Mouse (Mus musculus): ENCODE data around the gene Pigl.
"Not testable (repeated sequence)": the region's sequence is repeated elsewhere in the genome, so short reads cannot be mapped to it uniquely, and the experiment has no call there.

Gene Pigl

GRCm38 (mm10) chr11:62458276-62458724 is at the start of gene Pigl, which contains the start of gene Ncor1:
Gene Pigl (plus strand): TSS chr11:62458460.
Gene Ncor1 (minus strand): TSS chr11:62458541.
- peak; percentile 79 to 82 for DNase-seq (ENCODE audit: low spot score in 2 of 2)

DNA sequence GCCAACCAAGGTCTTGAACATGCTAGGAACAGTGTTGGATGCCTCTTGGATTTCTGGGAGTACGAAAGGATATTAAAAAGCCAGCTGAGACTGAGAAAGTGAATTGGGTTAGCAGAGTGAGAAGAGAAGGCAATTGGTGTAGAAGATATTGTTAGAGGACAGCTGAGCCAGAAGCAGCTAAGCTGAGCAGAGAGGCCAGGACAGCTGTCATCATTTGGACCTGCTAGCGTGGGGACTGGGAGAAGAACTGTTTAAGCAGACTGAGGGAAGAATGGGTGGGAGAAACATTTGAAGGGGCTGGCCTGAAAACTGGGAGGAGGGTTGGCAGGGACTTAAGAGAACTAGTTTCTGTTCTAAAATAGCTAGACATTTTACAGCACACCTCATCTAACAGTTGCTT is 49.4 kb upstream of the Pigl start:
- no peak for DNase-seq (ENCODE audit: low spot score in 2 of 2)

- no peak for DNase-seq (ENCODE audit: low spot score in 2 of 2)
Observed at GRCm38 (mm10) chr11:62409611-62410010, 48.6 kb upstream of the Pigl start.

DNA sequence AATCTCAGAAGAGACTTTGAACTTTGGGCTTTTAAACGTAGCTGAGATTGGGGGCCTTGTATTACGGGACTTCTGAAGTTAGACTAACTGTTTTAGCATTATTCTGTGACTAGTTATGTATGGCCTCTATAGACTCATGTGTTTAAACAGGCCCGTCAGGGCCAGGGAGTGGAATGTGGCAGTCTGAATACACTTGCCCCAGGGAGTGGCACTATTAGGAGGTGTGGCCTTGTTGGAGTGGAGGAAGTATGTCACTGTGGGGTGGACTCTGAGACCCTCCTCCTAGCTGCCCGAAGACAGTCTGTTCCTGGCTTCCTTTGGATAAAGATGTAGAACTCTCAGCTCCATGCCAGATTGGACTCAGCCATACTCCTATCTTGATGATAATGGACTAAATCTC is 43.2 kb upstream of the Pigl start:
- no peak for DNase-seq (ENCODE audit: low spot score in 2 of 2)

- DNase-seq (ENCODE audit: low spot score in 2 of 2): no peak
Observed at GRCm38 (mm10) chr11:62424525-62424924, 33.7 kb upstream of the Pigl start.

DNA sequence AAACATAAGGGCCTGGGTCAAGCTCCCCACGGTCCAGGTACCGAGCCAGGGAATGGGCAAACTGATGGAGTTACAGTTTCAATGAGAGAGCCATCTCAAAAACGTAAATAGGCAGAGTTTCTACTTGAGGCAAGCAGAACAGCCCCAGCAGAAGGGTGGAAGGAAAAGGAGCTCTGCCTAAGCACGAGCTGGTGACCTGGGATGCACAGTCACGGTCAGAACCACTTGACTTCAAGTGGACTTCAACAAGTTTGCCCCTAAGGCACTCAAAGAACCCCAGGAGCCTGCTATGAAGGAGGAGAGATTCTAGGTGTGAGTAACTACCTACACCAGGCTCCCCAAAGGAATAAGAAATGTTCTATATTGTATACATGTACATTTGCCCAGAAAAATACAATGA is 32.0 kb upstream of the Pigl start:
- DNase-seq (ENCODE audit: low spot score in 2 of 2): no peak

DNA sequence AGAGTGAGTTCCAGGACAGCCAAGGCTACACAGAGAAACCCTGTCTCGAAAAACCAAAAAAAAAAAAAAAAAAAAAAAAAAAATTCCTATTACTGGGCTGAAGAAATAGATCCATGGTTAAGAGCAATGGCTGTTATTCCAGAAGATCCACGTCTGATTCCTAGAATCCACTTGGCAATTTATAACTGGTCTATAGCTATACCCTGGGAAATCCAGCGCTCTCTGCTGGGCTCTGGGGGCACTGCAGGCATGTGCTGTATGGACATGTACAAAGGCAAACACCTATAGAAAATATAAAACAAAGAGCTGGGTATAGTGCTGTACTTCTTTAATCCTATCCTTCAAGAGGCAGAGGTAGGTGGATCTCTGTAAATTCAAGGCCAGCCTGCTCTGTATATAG is 31.2 kb upstream of the Pigl start:
- no peak for DNase-seq (ENCODE audit: low spot score in 2 of 2)

- DNase-seq (ENCODE audit: low spot score in 2 of 2): no peak
Observed at GRCm38 (mm10) chr11:62432211-62432610, 26.0 kb upstream of the Pigl start.

GRCm38 (mm10) chr11:62440670-62441315 is 17.5 kb upstream of the Pigl start:
- no peak for DNase-seq (ENCODE audit: low spot score in 2 of 2)

GRCm38 (mm10) chr11:62445799-62446198 is 12.5 kb upstream of the Pigl start:
- DNase-seq (ENCODE audit: low spot score in 2 of 2): no peak

- no peak for DNase-seq (ENCODE audit: low spot score in 2 of 2)
Observed at GRCm38 (mm10) chr11:62448971-62449370, 9.3 kb upstream of the Pigl start.

DNA sequence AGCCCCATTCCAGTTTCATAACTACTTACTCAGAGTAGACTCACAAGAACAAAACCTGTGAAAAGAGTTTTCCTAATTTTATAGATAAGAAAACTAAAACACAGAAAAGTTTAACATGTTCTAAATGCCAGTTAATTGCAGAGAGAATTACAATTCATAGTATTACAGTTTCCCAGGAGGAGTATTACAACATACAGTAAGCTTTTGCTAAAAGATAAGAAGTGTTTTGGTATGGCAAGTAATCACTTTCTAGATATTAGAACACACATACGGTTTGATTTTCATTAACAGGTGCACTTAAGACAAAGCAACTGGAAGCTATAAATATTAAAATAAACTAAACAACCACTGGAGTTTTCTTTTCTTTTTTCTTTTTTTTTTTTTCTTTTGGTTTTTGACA is 3.1 kb upstream of the Pigl start:
- no peak for DNase-seq (ENCODE audit: low spot score in 2 of 2)

DNA sequence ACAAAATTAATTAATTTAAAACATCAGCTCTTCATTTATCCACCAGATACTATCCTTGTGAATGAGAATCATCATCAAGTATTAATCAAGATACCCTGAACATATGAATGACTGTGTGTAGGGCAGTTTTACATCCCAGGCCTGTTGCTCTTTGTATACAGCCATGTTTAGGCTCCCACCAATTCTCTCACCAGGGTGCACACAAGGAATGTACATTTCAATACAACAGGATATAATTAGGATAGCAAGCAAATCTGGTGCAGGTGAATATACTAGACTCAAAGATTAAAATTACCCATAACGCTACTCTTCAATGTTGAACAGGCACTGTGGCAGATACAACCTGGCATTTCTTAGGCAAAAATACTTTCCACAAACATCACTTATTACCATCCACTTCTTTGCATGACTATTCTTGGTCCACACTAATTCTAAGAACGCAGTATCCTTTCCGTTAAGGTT is 2.2 kb upstream of the Pigl start:
- DNase-seq (ENCODE audit: low spot score in 2 of 2): no peak

DNA sequence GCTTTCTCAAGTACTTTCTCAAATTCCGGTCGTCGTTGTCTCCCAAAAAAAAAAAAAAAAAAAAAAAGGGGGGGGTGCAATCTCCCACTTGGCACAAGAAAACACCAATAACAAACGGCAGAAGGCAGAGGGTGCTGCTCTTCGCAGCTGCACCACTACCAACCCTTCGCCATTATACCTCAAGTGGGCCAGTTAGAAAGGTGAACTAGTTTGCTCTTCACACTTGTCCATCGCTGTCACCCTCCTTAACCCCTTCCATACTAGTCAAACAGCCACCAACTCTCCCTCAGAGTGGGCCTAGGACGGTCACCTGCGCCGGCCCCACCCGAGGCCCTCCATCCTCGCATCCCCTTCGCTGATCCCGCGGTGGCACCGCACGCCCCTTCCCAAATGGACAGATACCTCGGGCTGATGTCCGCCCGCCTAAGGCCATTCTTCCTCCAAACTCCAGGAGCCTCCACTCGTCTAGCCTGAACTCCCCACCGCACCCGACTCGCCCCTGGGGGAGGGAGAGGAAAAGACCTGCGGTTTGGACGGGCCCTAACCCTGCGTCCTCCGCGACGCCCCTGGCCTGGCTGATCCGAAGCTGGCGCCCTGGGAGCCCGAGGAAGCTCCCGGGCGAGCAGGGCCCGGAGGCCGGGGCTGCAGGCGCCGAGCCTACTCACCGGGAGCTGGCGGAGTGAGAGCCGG is 1.6 kb upstream of the Pigl start:
- DNase-seq (ENCODE audit: low spot score in 2 of 2): peak; percentile 51 to 62

GRCm38 (mm10) chr11:62457241-62457890 is 894 bp upstream of the Pigl start:
- DNase-seq (ENCODE audit: low spot score in 2 of 2): peak; percentile 85 to 88

DNA sequence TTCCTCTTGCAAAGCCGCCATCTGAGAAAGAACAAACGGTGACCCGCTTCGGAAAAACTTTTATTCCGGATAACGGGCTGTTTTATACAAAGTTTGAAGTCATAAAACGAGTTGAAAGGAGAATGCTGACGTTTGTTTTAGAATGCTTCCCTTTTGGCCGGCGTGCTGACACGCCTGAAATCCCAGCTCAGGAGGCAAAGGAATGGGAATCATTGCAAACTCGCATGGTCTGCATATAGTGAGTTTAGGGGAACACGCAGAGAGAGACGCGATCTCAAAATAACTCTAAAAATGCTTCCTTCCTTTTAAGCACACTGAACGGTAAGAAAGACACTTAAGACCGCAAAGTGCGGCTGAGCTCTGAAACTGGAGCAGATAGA is 379 bp upstream of the Pigl start:
- no peak for DNase-seq (ENCODE audit: low spot score in 2 of 2)

- no peak for DNase-seq (ENCODE audit: low spot score in 2 of 2)
Observed at GRCm38 (mm10) chr11:62458780-62459179, 520 bp downstream of the Pigl start.

DNA sequence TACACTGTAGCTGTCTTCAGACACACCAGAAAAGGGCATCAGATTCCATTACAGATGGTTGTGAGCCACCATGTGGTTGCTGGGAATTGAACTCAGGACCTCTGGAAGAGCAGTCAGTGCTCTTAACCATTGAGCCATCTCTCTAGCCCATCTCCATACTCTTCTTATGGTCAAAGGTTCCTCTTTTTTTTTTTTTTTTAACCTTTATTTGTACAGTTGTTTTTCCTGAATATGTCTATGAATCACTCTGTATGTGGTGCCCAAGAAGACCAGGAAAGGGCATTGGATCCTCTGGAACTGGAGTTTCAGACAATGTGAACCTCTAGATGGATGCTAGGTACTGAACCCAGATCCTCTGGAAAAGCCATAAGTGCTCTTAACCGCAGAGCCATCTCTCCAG is 4.3 kb downstream of the Pigl start:
- not testable (repeated sequence) for DNase-seq (ENCODE audit: low spot score in 2 of 2)

DNA sequence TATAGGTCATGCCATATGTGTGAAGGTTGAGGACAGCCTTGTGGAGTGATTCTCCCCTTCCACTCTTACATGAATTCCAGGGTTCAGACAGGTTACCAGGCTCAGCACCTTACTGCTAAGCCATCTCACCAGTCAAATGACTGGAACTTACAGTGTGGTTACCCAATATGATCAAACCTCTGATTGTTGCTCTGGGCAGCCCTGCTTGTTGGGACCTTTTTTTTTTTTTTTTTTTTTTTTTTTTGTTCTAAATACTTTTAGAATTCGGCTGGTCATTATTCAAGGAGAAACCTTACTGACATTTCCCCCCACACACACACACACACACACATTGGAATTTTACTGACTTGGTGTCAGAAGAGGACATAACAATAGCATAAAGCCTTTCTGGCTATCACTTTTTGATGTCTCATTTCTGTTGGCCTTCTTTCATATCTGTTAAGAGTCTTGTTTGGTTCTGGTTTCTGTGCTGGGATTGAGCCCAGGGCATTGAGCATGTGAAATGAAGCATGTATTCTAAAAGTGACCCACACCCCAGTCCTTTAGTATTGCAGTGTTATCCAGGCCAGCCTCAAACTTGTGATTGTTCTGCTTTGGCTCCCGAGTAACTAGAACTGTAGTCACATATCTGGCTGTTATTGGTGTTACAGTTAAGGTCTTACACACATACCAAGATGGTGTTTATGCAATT is 5.1 kb downstream of the Pigl start:
- DNase-seq (ENCODE audit: low spot score in 2 of 2): no peak

DNA sequence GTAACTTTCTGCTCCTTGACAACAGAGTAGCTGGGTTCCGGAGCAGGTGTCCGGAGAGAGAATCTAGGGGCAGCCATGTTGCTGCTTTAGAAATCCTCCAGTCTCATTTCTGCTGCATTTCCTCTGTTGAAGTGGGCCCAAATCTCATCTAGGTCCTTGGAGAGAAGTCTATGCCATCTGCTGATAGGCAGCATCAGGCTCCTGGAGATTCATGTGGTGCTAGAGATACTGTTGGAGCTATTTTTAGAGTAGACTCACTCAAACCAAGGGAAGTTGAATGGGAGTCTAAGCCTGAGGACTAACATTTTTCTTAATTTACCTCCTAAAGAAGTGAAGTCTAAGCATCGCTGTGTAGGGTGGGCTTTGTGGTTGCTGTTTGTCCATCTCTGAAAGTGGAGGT is 6.4 kb downstream of the Pigl start:
- DNase-seq (ENCODE audit: low spot score in 2 of 2): no peak

- DNase-seq (ENCODE audit: low spot score in 2 of 2): no peak
Observed at GRCm38 (mm10) chr11:62465849-62466248, 7.6 kb downstream of the Pigl start.

DNA sequence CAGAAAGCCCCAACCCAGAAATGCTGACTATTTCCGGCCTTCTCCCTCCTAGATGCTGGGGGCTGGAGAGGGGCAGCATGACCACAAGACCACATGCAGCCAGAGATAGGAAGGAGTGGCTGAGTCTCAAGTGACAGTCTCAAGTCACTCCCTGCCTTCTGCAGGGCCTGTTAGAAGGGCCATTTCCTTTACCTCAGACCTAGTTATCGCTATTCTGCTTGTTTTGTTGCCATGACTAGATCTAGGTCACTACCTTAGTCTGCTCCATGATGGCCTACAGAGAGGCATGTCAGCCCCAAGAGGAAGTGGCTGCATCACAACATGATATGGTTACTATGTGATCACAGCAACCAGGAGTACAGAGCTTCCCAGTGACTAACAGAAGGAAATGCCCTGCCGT is 8.3 kb downstream of the Pigl start:
- DNase-seq (ENCODE audit: low spot score in 2 of 2): no peak
